Mouse (Mus musculus) midbrain, embryonic 14.5 days (tissue): ENCODE measurements around the gene Fbxl17. TPM values are rescaled to one million over a fixed set of nuclear protein-coding genes. Genes with fewer than 3 reads are reported as not detected.

ENCODE experiments used
- ATAC-seq: fragments of 200-750 bp; cut with Nextera tagmentation; 2 replicates; pipeline ENCODE4 v1.8.0; 2017; ENCODE audit warnings: moderate number of reproducible peaks, moderate library complexity; ENCODE audit not compliant: low FRiP score, low TSS enrichment
- DNase-seq: peaks from one replicate; pipeline ENCODE4 v3.0.0-alpha.2; 2015
- H3K27ac ChIP-seq: fragments of 300-500 bp; sonication (generic); replicated peaks from 2 replicates; pipeline ENCODE4 v1.5.1; 2014; ENCODE audit warnings: mild to moderate bottlenecking, low read depth, low read length, moderate library complexity
- H3K27me3 ChIP-seq: fragments of 300-500 bp; sonication (generic); 2 replicates; pipeline ENCODE4 v1.6.1; 2014; ENCODE audit warnings: low read length, control low read depth, mixed read lengths; ENCODE audit not compliant: control insufficient read depth, insufficient read depth
- H3K36me3 ChIP-seq: fragments of 300-500 bp; sonication (generic); 2 replicates; pipeline ENCODE4 v1.6.1; 2014; ENCODE audit warnings: low read length, control low read depth; ENCODE audit not compliant: control insufficient read depth, insufficient read depth
- H3K4me1 ChIP-seq: fragments of 300-500 bp; sonication (generic); 2 replicates; pipeline ENCODE4 v1.6.1; 2014; ENCODE audit warnings: mild to moderate bottlenecking, antibody characterized with exemption, low read length, control low read depth; ENCODE audit not compliant: control insufficient read depth, insufficient read depth
- H3K4me2 ChIP-seq: fragments of 300-500 bp; sonication (generic); 2 replicates; pipeline ENCODE4 v1.6.1; 2014; ENCODE audit warnings: mild to moderate bottlenecking, low read length, moderate library complexity
- H3K4me3 ChIP-seq: fragments of 300-500 bp; sonication (generic); replicated peaks from 2 replicates; pipeline ENCODE4 v1.5.1; 2014; ENCODE audit warnings: low read depth, low read length
- H3K9ac ChIP-seq: fragments of 300-500 bp; sonication (generic); replicated peaks from 2 replicates; pipeline ENCODE4 v1.6.1; 2014; ENCODE audit warnings: mild to moderate bottlenecking, low read length, moderate library complexity
- H3K9me3 ChIP-seq: fragments of 300-500 bp; sonication (generic); 2 replicates; pipeline ENCODE4 v1.6.1; 2016; ENCODE audit warnings: low read length, control low read depth, mixed read lengths; ENCODE audit not compliant: control insufficient read depth
- WGBS: fragments of 180-500 bp; shearing (Covaris S2); extraction: QIAGEN DNeasy Blood & Tissue Kit; methylation state at CpG from one replicate; pipeline ENCODE4 v1.1.7; 2014; 5-methylcytosine and 5-hydroxymethylcytosine counted together
- microRNA-seq: library from miRNA; unstranded; fragments of <30 nt; microRNA quantifications from one replicate; pipeline ENCODE4, GENCODE M21; 2016
- polyA plus RNA-seq: library from polyadenylated mRNA; unstranded; fragments of >200 nt; fragmentation: Nextera tagmentation; extraction: Ambion mirVana; gene quantifications from 2 replicates; pipeline ENCODE4 v1.2.1, GENCODE M21; 2014

Gene Fbxl17
- polyA plus RNA-seq, 1 experiment from 2014 or later: 53.5 TPM

GRCm38 (mm10) chr17:63007876-63008275 lies 491.9 kb downstream of the Fbxl17 start:
- DNase-seq (no peak), ATAC-seq (no peak)
- H3K9ac ChIP-seq: no peak overlapping the region
- H3K9me3 ChIP-seq: no peaks in the 10 kb centered on the region
- 64% methylated on average over 12 of the region's 12 CpGs for WGBS
- no peaks in the 10 kb centered on the region for H3K36me3 ChIP-seq
- no peak overlapping the region for H3K4me3 ChIP-seq
- H3K27ac ChIP-seq: 0 out of 2 replicates have a peak overlapping the region, but pooled peaks have one; percentile 3
- H3K27me3 ChIP-seq: no peaks in the 10 kb centered on the region
- H3K4me1 ChIP-seq: peaks cover 12% of the 10 kb centered on the region; the same call in 1 of the 2 replicates
- H3K4me2 ChIP-seq: no peak overlapping the region

Small RNAs within 50 kb of the gene (microRNA-seq; reads per million reads assigned to microRNA genes)
- not detected for gene Gm24813
